Comparison of ENCODE assay signal across 25 mouse cellular contexts in the genomic region with DNA sequence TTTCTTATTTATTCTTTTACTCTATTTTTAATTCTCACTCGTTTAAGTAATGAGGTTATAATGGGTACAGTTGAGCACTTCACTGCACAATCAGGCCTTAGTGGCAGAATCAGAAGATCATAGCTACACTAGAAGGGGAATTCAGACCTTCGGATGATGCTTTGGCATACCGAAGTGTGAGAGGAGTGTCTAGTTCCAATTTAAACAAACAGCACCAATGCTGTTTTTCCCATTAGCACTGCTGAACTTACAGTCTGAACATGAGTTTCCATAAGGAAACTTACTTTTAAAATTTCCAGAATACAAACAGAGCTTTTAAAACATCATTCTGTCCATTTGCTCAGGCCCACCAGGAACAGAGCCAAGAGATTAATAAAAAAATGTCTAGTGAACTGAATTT.
"Had no signal": no experiment of that assay in that cellular context is flagged by ENCODE, and none has a peak within 500 bp of the region (broad histone marks: within the 10 kb centered on the region; RNA-seq: fewer than 3 reads in every experiment).

No protein-coding gene starts in this region.

- H3K4me1 ChIP-seq: heart, embryonic 13.5 days; heart, embryonic 15.5 days; hindbrain, embryonic 13.5 days; hindbrain, embryonic 15.5 days; kidney, embryonic 15.5 days; limb, embryonic 12.5 days; liver, embryonic 12.5 days had no signal

- H3K9me3 ChIP-seq: heart, embryonic 13.5 days; heart, embryonic 15.5 days; hindbrain, embryonic 13.5 days; hindbrain, embryonic 15.5 days; kidney, embryonic 15.5 days; limb, embryonic 12.5 days; liver, embryonic 12.5 days had no signal

- H3K9ac ChIP-seq: heart, embryonic 13.5 days; heart, embryonic 15.5 days; hindbrain, embryonic 13.5 days; hindbrain, embryonic 15.5 days; kidney, embryonic 15.5 days; limb, embryonic 12.5 days; liver, embryonic 12.5 days; liver, embryonic 14.5 days had no signal

- ATAC-seq: hindbrain, postnatal 0 days; intestine, embryonic 16.5 days; liver, embryonic 12.5 days had no signal

- H3K36me3 ChIP-seq: heart, embryonic 13.5 days; heart, embryonic 15.5 days; hindbrain, embryonic 13.5 days; hindbrain, embryonic 15.5 days; kidney, embryonic 15.5 days; limb, embryonic 12.5 days; liver, embryonic 12.5 days had no signal

- H3K4me3 ChIP-seq: heart, adult 2 months; heart, embryonic 13.5 days; heart, embryonic 15.5 days; hindbrain, embryonic 13.5 days; hindbrain, embryonic 15.5 days; kidney, embryonic 15.5 days; limb, embryonic 12.5 days; liver, embryonic 12.5 days had no signal

- H3K4me2 ChIP-seq: heart, embryonic 11.5 days; heart, embryonic 13.5 days; heart, embryonic 15.5 days; hindbrain, embryonic 13.5 days; hindbrain, embryonic 15.5 days; kidney, embryonic 15.5 days; limb, embryonic 12.5 days; liver, embryonic 12.5 days had no signal

- H3K27me3 ChIP-seq: heart, embryonic 13.5 days; heart, embryonic 15.5 days; hindbrain, embryonic 13.5 days; hindbrain, embryonic 15.5 days; kidney, embryonic 15.5 days; limb, embryonic 12.5 days; liver, embryonic 12.5 days had no signal

- DNase-seq: gastrocnemius, postnatal 14 days; gastrocnemius, postnatal 36 days; heart, adult 2 months; heart, postnatal 14 days; heart, postnatal 36 days; kidney, adult 11 months; kidney, adult 2 months; kidney, adult 9 months; kidney, postnatal 14 days; kidney, postnatal 36 days; layer of hippocampus, adult 9-11 months; layer of hippocampus, postnatal 36 days; left cerebral cortex, postnatal 4 days had no signal

- H3K27ac ChIP-seq: heart, adult 2 months; heart, embryonic 13.5 days; heart, embryonic 15.5 days; hindbrain, embryonic 13.5 days; hindbrain, embryonic 15.5 days; hindbrain, postnatal 0 days; kidney, embryonic 15.5 days; kidney, postnatal 0 days; liver, embryonic 12.5 days; liver, embryonic 14.5 days had no signal
